Mouse (Mus musculus) small intestine, adult 2 months (tissue): ENCODE results near the gene Slc28a2.
"Not testable (repeated sequence)": the region's sequence is repeated elsewhere in the genome, so short reads cannot be mapped to it uniquely, and the experiment has no call there.

Experiments
- CTCF ChIP-seq: fragments of 200-500 bp; IDR thresholded peaks from 2 replicates; pipeline ENCODE4 v1.5.1; 2012; ENCODE audit warnings: low read depth, mild to moderate bottlenecking, control low read depth, inconsistent platforms, low read length, moderate library complexity, mixed read lengths; ENCODE audit not compliant: insufficient replicate concordance, insufficient read length; ENCODE audit errors: extremely low read depth
- POLR2A ChIP-seq: fragments of 200-500 bp; IDR thresholded peaks from 2 replicates; pipeline ENCODE4 v1.6.1; 2012; ENCODE audit warnings: low read depth, mild to moderate bottlenecking, control low read depth, inconsistent platforms, low read length, moderate library complexity

DNA sequence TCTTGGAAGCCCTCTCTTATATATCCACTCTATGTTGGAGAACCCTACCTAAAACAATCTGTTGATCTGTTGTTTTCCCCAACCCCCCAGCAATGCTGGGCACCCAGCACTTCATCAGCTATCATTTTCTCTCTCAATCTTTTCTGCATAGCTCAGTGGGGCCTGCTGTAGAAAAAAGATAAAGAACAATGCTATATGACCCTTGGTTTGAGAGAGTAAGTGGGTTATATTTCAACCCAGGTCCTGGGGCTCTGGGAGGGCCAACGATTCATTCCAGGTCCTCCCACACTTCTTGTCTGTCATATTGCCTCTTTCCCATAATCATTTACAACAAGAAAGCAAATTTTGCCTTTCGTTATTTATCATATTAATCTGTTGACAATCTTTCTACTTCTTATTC, 368 bp downstream of the Slc28a2 start:
- TF ChIP-seq CTCF, POLR2A: not testable (repeated sequence)
